Mouse (Mus musculus) urinary bladder, postnatal 14 days (tissue): Measurements from ENCODE around the gene Paqr6.

Experiments
- DNase-seq: peaks from one replicate; pipeline ENCODE4 v3.0.0; 2021; ENCODE audit warnings: low spot score

The Paqr6 gene

GRCm38 (mm10) chr3:88364337-88364736 lies at the start of gene Paqr6:
Gene Paqr6, plus strand, starts transcription at chr3:88364584.
- peak; percentile 85 for DNase-seq

- DNase-seq: peak; percentile 72
Measured at GRCm38 (mm10) chr3:88324951-88325405, 39.4 kb upstream of the Paqr6 start, which contains the start of gene Glmp. Gene Glmp, plus strand, starts transcription at chr3:88325023.

- no peak for DNase-seq
Measured at GRCm38 (mm10) chr3:88328956-88329355, 35.4 kb upstream of the Paqr6 start.

GRCm38 (mm10) chr3:88331282-88331681 lies 33.1 kb upstream of the Paqr6 start:
- DNase-seq: peak; percentile 46

- DNase-seq: peak; percentile 83
Measured at GRCm38 (mm10) chr3:88334029-88334658, 30.2 kb upstream of the Paqr6 start.

GRCm38 (mm10) chr3:88334902-88335435 lies 29.4 kb upstream of the Paqr6 start:
- DNase-seq: no peak

- no peak for DNase-seq
Measured at GRCm38 (mm10) chr3:88335436-88336053, 28.8 kb upstream of the Paqr6 start.

- peak; percentile 97 for DNase-seq
Measured at GRCm38 (mm10) chr3:88336058-88337013, 28.0 kb upstream of the Paqr6 start, which contains the start of the genes Tmem79 and Smg5. Gene Tmem79, minus strand, starts transcription at chr3:88336148. Gene Smg5, plus strand, starts transcription at chr3:88336260.

- DNase-seq: no peak
Measured at GRCm38 (mm10) chr3:88337367-88338020, 26.9 kb upstream of the Paqr6 start.

GRCm38 (mm10) chr3:88338316-88338715 lies 26.1 kb upstream of the Paqr6 start:
- DNase-seq: no peak

GRCm38 (mm10) chr3:88339006-88339405 lies 25.4 kb upstream of the Paqr6 start:
- DNase-seq: no peak

GRCm38 (mm10) chr3:88350732-88351131 lies 13.7 kb upstream of the Paqr6 start:
- no peak for DNase-seq

- no peak for DNase-seq
Measured at GRCm38 (mm10) chr3:88352907-88353306, 11.5 kb upstream of the Paqr6 start.

- no peak for DNase-seq
Measured at GRCm38 (mm10) chr3:88354396-88355165, 9.8 kb upstream of the Paqr6 start.

- no peak for DNase-seq
Measured at GRCm38 (mm10) chr3:88359584-88359983, 4.8 kb upstream of the Paqr6 start.

GRCm38 (mm10) chr3:88359989-88360388 lies 4.4 kb upstream of the Paqr6 start:
- DNase-seq: no peak

- DNase-seq: no peak
Measured at GRCm38 (mm10) chr3:88361096-88361495, 3.3 kb upstream of the Paqr6 start.

- no peak for DNase-seq
Measured at GRCm38 (mm10) chr3:88361612-88362313, 2.6 kb upstream of the Paqr6 start.

GRCm38 (mm10) chr3:88363700-88364099 lies 684 bp upstream of the Paqr6 start:
- DNase-seq: no peak

- no peak for DNase-seq
Measured at GRCm38 (mm10) chr3:88365705-88366361, 1.4 kb downstream of the Paqr6 start.
